Mouse (Mus musculus): ENCODE results near the gene Tenm2.

DNA sequence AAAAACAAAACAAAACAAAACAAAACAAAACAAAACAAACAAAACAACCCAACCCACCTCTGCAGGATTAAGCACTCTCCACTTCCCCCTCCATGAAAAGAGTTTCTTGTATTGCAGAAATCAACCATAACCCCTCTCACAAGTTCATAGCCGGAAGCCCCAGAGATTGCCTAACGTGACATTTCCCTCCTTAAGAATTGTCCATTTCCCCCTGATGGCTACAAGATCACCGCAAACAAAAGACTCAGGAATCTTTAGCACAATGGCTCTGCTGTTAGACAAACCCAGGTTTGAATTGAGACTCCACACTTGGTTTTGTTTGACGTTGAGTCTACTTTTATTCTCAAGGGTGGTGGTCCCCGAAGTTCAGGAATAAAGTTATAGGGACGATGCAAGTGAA, 1063.2 kb downstream of the Tenm2 start:
- no peak for TF ChIP-seq CTCF (IDR thresholded peaks at IDR 0.05; ENCODE audit: extremely low read depth, insufficient read length, insufficient replicate concordance, low read depth, low read length)
- TF ChIP-seq POLR2A (IDR thresholded peaks at IDR 0.05; ENCODE audit: low read depth, low read length) = no peak

Data from small intestine, adult 2 months (tissue).